ENCODE assay signal across 16 mouse cellular contexts in the genomic region with DNA sequence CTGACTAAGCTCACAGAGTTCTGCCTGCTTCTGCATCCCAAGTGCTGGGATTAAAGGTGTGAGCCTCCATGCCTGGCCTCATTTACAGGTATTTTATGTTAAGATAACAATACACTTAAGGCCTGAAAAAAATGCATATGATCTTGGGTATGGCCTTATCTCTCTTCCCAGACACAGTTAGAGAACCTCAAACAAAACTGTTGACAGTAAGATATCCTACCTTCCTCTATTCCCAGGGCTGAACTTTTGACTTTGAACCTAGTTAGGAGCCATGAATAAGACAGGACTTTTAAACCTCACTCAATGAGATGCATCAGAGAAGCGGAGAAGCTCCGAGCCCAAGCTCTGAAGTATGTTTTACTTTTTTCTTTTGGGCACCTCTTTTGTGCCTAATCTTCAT. TPM values are rescaled to one million over a fixed set of nuclear protein-coding genes. Genes with fewer than 3 reads are reported as not detected.
DNase-seq lines count a peak whose midpoint lies in the region; ATAC-seq and TF ChIP-seq lines count a peak whose summit lies in the region.
"Had no signal": no experiment of that assay in that cellular context is flagged by ENCODE, and none has a peak within 500 bp of the region (broad histone marks: within the 10 kb centered on the region; RNA-seq: fewer than 3 reads in every experiment).

No protein-coding gene starts in this region.

- no peak for TF ChIP-seq CTCF in liver, embryonic 14.5 days (IDR thresholded peaks at IDR 0.05; ENCODE audit: low read depth)

- peak overlapping the region; percentile 74; the same call in 1 of the 2 replicates for H3K4me3 ChIP-seq in heart, embryonic 13.5 days
- no peak overlapping the region for H3K4me3 ChIP-seq in hindbrain, embryonic 11.5 days (ENCODE audit: low read depth, low read length)
- peak overlapping the region; percentile 61 to 87 for H3K4me3 ChIP-seq in liver, embryonic 14.5 days (ENCODE audit: insufficient read depth in 1 of 2, low read depth in 2 of 2, low read length in 2 of 2)
- H3K4me3 ChIP-seq in kidney, embryonic 15.5 days (replicated peaks): no peak overlapping the region
- H3K4me3 ChIP-seq: embryonic facial prominence, embryonic 12.5 days; lung, embryonic 15.5 days had no signal

- H3K27ac ChIP-seq in heart, embryonic 13.5 days (replicated peaks): peak overlapping the region; percentile 57; the same call in 1 of the 2 replicates
- no peak overlapping the region for H3K27ac ChIP-seq in hindbrain, embryonic 11.5 days (ENCODE audit: low read depth, low read length)
- peak overlapping the region; percentile 40 for H3K27ac ChIP-seq in liver, embryonic 14.5 days
- H3K27ac ChIP-seq in kidney, embryonic 15.5 days: no peak overlapping the region
- H3K27ac ChIP-seq: embryonic facial prominence, embryonic 12.5 days; lung, embryonic 15.5 days had no signal

- no peak for DNase-seq in heart, postnatal 4 days
- DNase-seq in 416B (ENCODE audit: low read depth): peak; percentile 58
- no peak for DNase-seq in hindbrain, embryonic 11.5 days (ENCODE audit: low spot score)
- peak; percentile 66 to 72 (median 68) for DNase-seq in liver, embryonic 14.5 days (ENCODE audit: low read depth in 3 of 3, low spot score in 3 of 3)
- DNase-seq in frontal cortex, postnatal 36 days (ENCODE audit: low spot score in 2 of 2): no peak
- DNase-seq in T-cell, adult 2 months (ENCODE audit: low spot score): no peak
- DNase-seq: adrenal gland, postnatal 14 days; cerebellum, adult 18-20 months; kidney, postnatal 14 days; thymus, adult 18-20 months had no signal

- peaks cover 59% of the 10 kb centered on the region for H3K4me1 ChIP-seq in heart, embryonic 13.5 days
- peaks cover 6% of the 10 kb centered on the region; the same call in 1 of the 2 replicates for H3K4me1 ChIP-seq in hindbrain, embryonic 11.5 days (replicated peaks; ENCODE audit: control insufficient read depth, insufficient read depth, low read length)
- H3K4me1 ChIP-seq in liver, embryonic 14.5 days (replicated peaks; ENCODE audit: control insufficient read depth in 2 of 2, insufficient read depth in 2 of 2, low read length in 1 of 2): peaks cover 11 to 37% of the 10 kb centered on the region in 2 experiments
- peaks cover 21% of the 10 kb centered on the region for H3K4me1 ChIP-seq in kidney, embryonic 15.5 days

- no peaks in the 10 kb centered on the region; the same call in 1 of the 2 replicates for H3K27me3 ChIP-seq in heart, embryonic 13.5 days (replicated peaks)
- no peaks in the 10 kb centered on the region for H3K27me3 ChIP-seq in hindbrain, embryonic 11.5 days (ENCODE audit: control insufficient read depth, insufficient read depth, low read length)
- peaks cover 9% of the 10 kb centered on the region for H3K27me3 ChIP-seq in liver, embryonic 14.5 days (ENCODE audit: control insufficient read depth, insufficient read depth, low read length)
- peaks cover 9% of the 10 kb centered on the region for H3K27me3 ChIP-seq in kidney, embryonic 15.5 days
- H3K27me3 ChIP-seq: heart, embryonic 12.5 days; lung, embryonic 15.5 days; Patski had no signal

- H3K9me3 ChIP-seq in heart, embryonic 13.5 days: no peaks in the 10 kb centered on the region
- H3K9me3 ChIP-seq in hindbrain, embryonic 11.5 days (ENCODE audit: control insufficient read depth, low read length): no peaks in the 10 kb centered on the region
- H3K9me3 ChIP-seq in liver, embryonic 14.5 days (ENCODE audit: control insufficient read depth, low read length): no peaks in the 10 kb centered on the region
- H3K9me3 ChIP-seq in kidney, embryonic 15.5 days (replicated peaks): no peaks in the 10 kb centered on the region
- H3K9me3 ChIP-seq: embryonic facial prominence, embryonic 12.5 days; heart, embryonic 12.5 days; lung, embryonic 15.5 days had no signal

- no peak for ATAC-seq in heart, embryonic 13.5 days (ENCODE audit: extremely low read depth, insufficient number of reproducible peaks, low FRiP score, low TSS enrichment)
- ATAC-seq in hindbrain, embryonic 11.5 days (ENCODE audit: low FRiP score): no peak
- peak; percentile 44 for ATAC-seq in liver, embryonic 14.5 days (ENCODE audit: insufficient read depth)
- ATAC-seq in kidney, embryonic 15.5 days (replicated peaks; ENCODE audit: low FRiP score): no peak
- ATAC-seq: Patski had no signal

- WGBS in heart, embryonic 13.5 days: 80% methylated on average over 2 of the region's 2 CpGs
- 91% methylated on average over 2 of the region's 2 CpGs for WGBS in hindbrain, embryonic 11.5 days
- 25% methylated on average over 2 of the region's 2 CpGs for WGBS in liver, embryonic 14.5 days (ENCODE audit: insufficient replicate concordance)
- WGBS in kidney, embryonic 15.5 days: 84% methylated on average over 2 of the region's 2 CpGs

- peak overlapping the region; percentile 95 for H3K4me2 ChIP-seq in heart, embryonic 13.5 days
- H3K4me2 ChIP-seq in hindbrain, embryonic 11.5 days (replicated peaks; ENCODE audit: low read depth, low read length): peak overlapping the region; percentile 6; the same call in 1 of the 2 replicates
- H3K4me2 ChIP-seq in liver, embryonic 14.5 days (ENCODE audit: low read depth): peak overlapping the region; percentile 66
- no peak overlapping the region for H3K4me2 ChIP-seq in kidney, embryonic 15.5 days

- peaks cover 13% of the 10 kb centered on the region for H3K36me3 ChIP-seq in heart, embryonic 13.5 days
- no peaks in the 10 kb centered on the region for H3K36me3 ChIP-seq in hindbrain, embryonic 11.5 days (ENCODE audit: control insufficient read depth, insufficient read depth, low read length)
- H3K36me3 ChIP-seq in liver, embryonic 14.5 days (replicated peaks; ENCODE audit: control insufficient read depth, insufficient read depth, low read depth): peaks cover 18% of the 10 kb centered on the region
- no peaks in the 10 kb centered on the region for H3K36me3 ChIP-seq in kidney, embryonic 15.5 days
- H3K36me3 ChIP-seq: embryonic facial prominence, embryonic 12.5 days; lung, embryonic 15.5 days had no signal

- peak; percentile 86 for TF ChIP-seq EP300 in liver, embryonic 14.5 days (IDR thresholded peaks at IDR 0.05; ENCODE audit: low read depth)

- 0 out of 2 replicates have a peak overlapping the region, but pooled peaks have one; percentile 89 for H3K9ac ChIP-seq in heart, embryonic 13.5 days
- H3K9ac ChIP-seq in hindbrain, embryonic 11.5 days (ENCODE audit: low read depth, low read length): no peak overlapping the region
- peak overlapping the region; percentile 62 for H3K9ac ChIP-seq in liver, embryonic 14.5 days (replicated peaks)
- no peak overlapping the region for H3K9ac ChIP-seq in kidney, embryonic 15.5 days
- H3K9ac ChIP-seq: lung, embryonic 15.5 days had no signal

RNA-seq across cellular contexts. Expression of gene Tango2, which starts 5.8 kb away (rescaled TPM):
- 47.9 and 54.3 TPM in 2 replicates for polyA plus RNA-seq in heart, embryonic 13.5 days (2015; fragmentation: Nextera tagmentation; extraction: Ambion mirVana)
- 10 to 100 TPM; 47.0 to 48.8 TPM for total RNA-seq in heart, postnatal 4 days (2021)
- polyA plus RNA-seq in hindbrain, embryonic 11.5 days (2014; fragmentation: Nextera tagmentation; extraction: Ambion mirVana): 51.3 and 54.0 TPM in 2 replicates
- polyA plus RNA-seq in liver, embryonic 14.5 days (2012; rRNA removed): 44.3 and 44.5 TPM in 2 replicates
- polyA plus RNA-seq in liver, embryonic 14.5 days (2014; fragmentation: Nextera tagmentation; extraction: Ambion mirVana): 58.8 and 70.3 TPM in 2 replicates
- 22.5 and 29.2 TPM in 2 replicates for polyA plus RNA-seq in kidney, embryonic 15.5 days (2015; fragmentation: Nextera tagmentation; extraction: Ambion mirVana)

RNA-seq across cellular contexts. Expression of gene Arvcf, which starts 5.9 kb away (rescaled TPM):
- polyA plus RNA-seq in heart, embryonic 13.5 days (2015; fragmentation: Nextera tagmentation; extraction: Ambion mirVana): 31.8 and 32.0 TPM in 2 replicates
- 10 to 100 TPM; 43.5 to 44.2 TPM for total RNA-seq in heart, postnatal 4 days (2021)
- 59.2 and 62.0 TPM in 2 replicates for polyA plus RNA-seq in hindbrain, embryonic 11.5 days (2014; fragmentation: Nextera tagmentation; extraction: Ambion mirVana)
- 6.0 and 6.4 TPM in 2 replicates for polyA plus RNA-seq in liver, embryonic 14.5 days (2012; rRNA removed)
- 4.7 and 7.4 TPM in 2 replicates for polyA plus RNA-seq in liver, embryonic 14.5 days (2014; fragmentation: Nextera tagmentation; extraction: Ambion mirVana)
- 23.7 and 27.1 TPM in 2 replicates for polyA plus RNA-seq in kidney, embryonic 15.5 days (2015; fragmentation: Nextera tagmentation; extraction: Ambion mirVana)

RNA-seq across cellular contexts. Expression of gene Dgcr8, which starts 53.0 kb away (rescaled TPM):
- polyA plus RNA-seq in heart, embryonic 13.5 days (2015; fragmentation: Nextera tagmentation; extraction: Ambion mirVana): 20.1 and 20.4 TPM in 2 replicates
- total RNA-seq in heart, postnatal 4 days (2021): 10 to 100 TPM; 33.0 to 40.3 TPM
- polyA plus RNA-seq in hindbrain, embryonic 11.5 days (2014; fragmentation: Nextera tagmentation; extraction: Ambion mirVana): 36.3 and 36.7 TPM in 2 replicates
- polyA plus RNA-seq in liver, embryonic 14.5 days (2012; rRNA removed): 15.5 and 23.4 TPM in 2 replicates
- polyA plus RNA-seq in liver, embryonic 14.5 days (2014; fragmentation: Nextera tagmentation; extraction: Ambion mirVana): 8.8 and 10.4 TPM in 2 replicates
- polyA plus RNA-seq in kidney, embryonic 15.5 days (2015; fragmentation: Nextera tagmentation; extraction: Ambion mirVana): 30.4 and 32.4 TPM in 2 replicates

Comparison
In these comparisons a context has a peak if more than half of its experiments do, and no peak if none do; other contexts are left out.
1. H3K27ac ChIP-seq: peak in heart, embryonic 13.5 days (single experiment) and liver, embryonic 14.5 days (single experiment); none in hindbrain, embryonic 11.5 days (single experiment) and kidney, embryonic 15.5 days (single experiment).
2. H3K4me3 ChIP-seq: peak in heart, embryonic 13.5 days (single experiment) and liver, embryonic 14.5 days (2 of 2); none in hindbrain, embryonic 11.5 days (single experiment) and kidney, embryonic 15.5 days (single experiment).
3. H3K9ac ChIP-seq: peak in heart, embryonic 13.5 days (single experiment) and liver, embryonic 14.5 days (single experiment); none in hindbrain, embryonic 11.5 days (single experiment) and kidney, embryonic 15.5 days (single experiment).
4. DNase-seq: peak in 416B (single experiment) and liver, embryonic 14.5 days (3 of 3); none in heart, postnatal 4 days (single experiment), hindbrain, embryonic 11.5 days (single experiment), frontal cortex, postnatal 36 days (0 of 2) and T-cell, adult 2 months (single experiment).